Mouse (Mus musculus): ENCODE measurements at regions not wholly inside any gene's neighbourhood (a gene's known extent, or its start where the extent isn't known, plus 50 kb on each side); places are given as distances from the start of the nearest gene placed in this dataset.
"Not testable (repeated sequence)": the region's sequence is repeated elsewhere in the genome, so short reads cannot be mapped to it uniquely, and the experiment has no call there.

- H3K36me3 ChIP-seq (ENCODE audit: control insufficient read depth, insufficient read depth, low read length, poor library complexity, severe bottlenecking) = no peaks in the 10 kb centered on the region
- H3K27ac ChIP-seq (ENCODE audit: insufficient read depth, low read length) = no peak overlapping the region
- H3K9ac ChIP-seq (ENCODE audit: low read depth, poor library complexity, severe bottlenecking) = no peak overlapping the region
- no peaks in the 10 kb centered on the region for H3K9me3 ChIP-seq (replicated peaks; ENCODE audit: control insufficient read depth, insufficient read depth, low read length, poor library complexity, severe bottlenecking)
- TF ChIP-seq POLR2A (IDR thresholded peaks at IDR 0.05; ENCODE audit: insufficient read depth, low read length) (no peak), EP300 (IDR thresholded peaks at IDR 0.05; ENCODE audit: insufficient read depth, low read depth, low read length) (no peak), CTCF (IDR thresholded peaks at IDR 0.05; ENCODE audit: low read depth, low read length) (no peak)
- H3K4me3 ChIP-seq (ENCODE audit: low read depth, low read length) = no peak overlapping the region
- no peaks in the 10 kb centered on the region for H3K4me1 ChIP-seq (ENCODE audit: control insufficient read depth, insufficient read depth, low read length)
- H3K27me3 ChIP-seq (ENCODE audit: control insufficient read depth, insufficient read depth, low read length, poor library complexity, severe bottlenecking) = no peaks in the 10 kb centered on the region
Measured at GRCm38 (mm10) chr3:58253942-58254341, 160.6 kb upstream of the Tsc22d2 start.

GRCm38 (mm10) chr3:58267606-58268325 is 146.7 kb upstream of the Tsc22d2 start:
- H3K27me3 ChIP-seq (ENCODE audit: control insufficient read depth, insufficient read depth, low read length, poor library complexity, severe bottlenecking) = no peaks in the 10 kb centered on the region; the same call in 1 of the 2 replicates
- no peak overlapping the region for H3K27ac ChIP-seq (ENCODE audit: insufficient read depth, low read length)
- no peaks in the 10 kb centered on the region for H3K36me3 ChIP-seq (ENCODE audit: control insufficient read depth, insufficient read depth, low read length, poor library complexity, severe bottlenecking)
- TF ChIP-seq EP300 (IDR thresholded peaks at IDR 0.05; ENCODE audit: insufficient read depth, low read depth, low read length) (no peak), CTCF (IDR thresholded peaks at IDR 0.05; ENCODE audit: low read depth, low read length) (no peak), POLR2A (IDR thresholded peaks at IDR 0.05; ENCODE audit: insufficient read depth, low read length) (no peak)
- H3K4me3 ChIP-seq (ENCODE audit: low read depth, low read length) = no peak overlapping the region
- no peaks in the 10 kb centered on the region for H3K4me1 ChIP-seq (ENCODE audit: control insufficient read depth, insufficient read depth, low read length)
- no peak overlapping the region for H3K9ac ChIP-seq (ENCODE audit: low read depth, poor library complexity, severe bottlenecking)
- no peaks in the 10 kb centered on the region for H3K9me3 ChIP-seq (replicated peaks; ENCODE audit: control insufficient read depth, insufficient read depth, low read length, poor library complexity, severe bottlenecking)

GRCm38 (mm10) chr3:58271441-58271840 is 143.1 kb upstream of the Tsc22d2 start:
- H3K9ac ChIP-seq (ENCODE audit: low read depth, poor library complexity, severe bottlenecking); H3K9me3 ChIP-seq (replicated peaks; ENCODE audit: control insufficient read depth, insufficient read depth, low read length, poor library complexity, severe bottlenecking); H3K27ac ChIP-seq (ENCODE audit: insufficient read depth, low read length); H3K36me3 ChIP-seq (ENCODE audit: control insufficient read depth, insufficient read depth, low read length, poor library complexity, severe bottlenecking); H3K4me1 ChIP-seq (ENCODE audit: control insufficient read depth, insufficient read depth, low read length); H3K4me3 ChIP-seq (ENCODE audit: low read depth, low read length); H3K27me3 ChIP-seq (ENCODE audit: control insufficient read depth, insufficient read depth, low read length, poor library complexity, severe bottlenecking): not testable (repeated sequence)

GRCm38 (mm10) chr3:58281291-58281690 is 133.2 kb upstream of the Tsc22d2 start:
- no peak overlapping the region for H3K27ac ChIP-seq (ENCODE audit: insufficient read depth, low read length)
- no peak overlapping the region for H3K9ac ChIP-seq (ENCODE audit: low read depth, poor library complexity, severe bottlenecking)
- no peaks in the 10 kb centered on the region for H3K4me1 ChIP-seq (ENCODE audit: control insufficient read depth, insufficient read depth, low read length)
- peaks cover 10% of the 10 kb centered on the region; the same call in 1 of the 2 replicates for H3K9me3 ChIP-seq (replicated peaks; ENCODE audit: control insufficient read depth, insufficient read depth, low read length, poor library complexity, severe bottlenecking)
- H3K4me3 ChIP-seq (ENCODE audit: low read depth, low read length) = no peak overlapping the region
- H3K36me3 ChIP-seq (ENCODE audit: control insufficient read depth, insufficient read depth, low read length, poor library complexity, severe bottlenecking) = no peaks in the 10 kb centered on the region
- no peaks in the 10 kb centered on the region; the same call in 1 of the 2 replicates for H3K27me3 ChIP-seq (ENCODE audit: control insufficient read depth, insufficient read depth, low read length, poor library complexity, severe bottlenecking)
- TF ChIP-seq CTCF (IDR thresholded peaks at IDR 0.05; ENCODE audit: low read depth, low read length) (no peak), POLR2A (IDR thresholded peaks at IDR 0.05; ENCODE audit: insufficient read depth, low read length) (no peak), EP300 (IDR thresholded peaks at IDR 0.05; ENCODE audit: insufficient read depth, low read depth, low read length) (no peak)

GRCm38 (mm10) chr3:58284371-58284770 is 130.1 kb upstream of the Tsc22d2 start:
- H3K4me1 ChIP-seq (ENCODE audit: control insufficient read depth, insufficient read depth, low read length); H3K27me3 ChIP-seq (ENCODE audit: control insufficient read depth, insufficient read depth, low read length, poor library complexity, severe bottlenecking); H3K9ac ChIP-seq (ENCODE audit: low read depth, poor library complexity, severe bottlenecking); H3K9me3 ChIP-seq (replicated peaks; ENCODE audit: control insufficient read depth, insufficient read depth, low read length, poor library complexity, severe bottlenecking); H3K27ac ChIP-seq (ENCODE audit: insufficient read depth, low read length); H3K4me3 ChIP-seq (ENCODE audit: low read depth, low read length); H3K36me3 ChIP-seq (ENCODE audit: control insufficient read depth, insufficient read depth, low read length, poor library complexity, severe bottlenecking): not testable (repeated sequence)

- Histone ChIP-seq H3K27me3 (ENCODE audit: control insufficient read depth, insufficient read depth, low read length, poor library complexity, severe bottlenecking) (no peaks in the 10 kb centered on the region), H3K9me3 (replicated peaks; ENCODE audit: control insufficient read depth, insufficient read depth, low read length, poor library complexity, severe bottlenecking) (no peaks in the 10 kb centered on the region), H3K9ac (ENCODE audit: low read depth, poor library complexity, severe bottlenecking) (no peak overlapping the region), H3K4me3 (ENCODE audit: low read depth, low read length) (no peak overlapping the region), H3K4me1 (ENCODE audit: control insufficient read depth, insufficient read depth, low read length) (no peaks in the 10 kb centered on the region), H3K27ac (ENCODE audit: insufficient read depth, low read length) (no peak overlapping the region), H3K36me3 (ENCODE audit: control insufficient read depth, insufficient read depth, low read length, poor library complexity, severe bottlenecking) (no peaks in the 10 kb centered on the region)
- TF ChIP-seq POLR2A (IDR thresholded peaks at IDR 0.05; ENCODE audit: insufficient read depth, low read length) = no peak
- no peak for TF ChIP-seq EP300 (IDR thresholded peaks at IDR 0.05; ENCODE audit: insufficient read depth, low read depth, low read length)
- no peak for TF ChIP-seq CTCF (IDR thresholded peaks at IDR 0.05; ENCODE audit: low read depth, low read length)
Measured at GRCm38 (mm10) chr3:58295810-58296209, 118.7 kb upstream of the Tsc22d2 start.

All from ES-Bruce4 (cell line).